Mouse (Mus musculus): ENCODE measurements around the gene Faf1. TPM values are rescaled to one million over a fixed set of nuclear protein-coding genes. Genes with fewer than 3 reads are reported as not detected.

The Faf1 gene
- polyA plus RNA-seq (2012; ENCODE audit: insufficient read depth, low replicate concordance), result 2.0 and 3.4 TPM in 2 replicates

- Histone ChIP-seq H3K27me3 (replicated peaks) (no peaks in the 10 kb centered on the region), H3K4me3 (replicated peaks) (peak within 1 kb of the TSS; percentile 96), H3K9me3 (no peaks in the 10 kb centered on the region), H3K36me3 (replicated peaks; ENCODE audit: low read length) (no peaks in the 10 kb centered on the region), H3K4me1 (peaks cover 24% of the 10 kb centered on the region)
- no peak for TF ChIP-seq FLI1 (IDR thresholded peaks at IDR 0.05; ENCODE audit: low read length)
- TF ChIP-seq GATA1 (IDR thresholded peaks at IDR 0.05; ENCODE audit: borderline replicate concordance, low read length), result no peak
These were observed at the start of gene Faf1 for GRCm38 (mm10) chr4:109676218-109677215. TSS of gene Faf1 (plus strand) at chr4:109676588.

GRCm38 (mm10) chr4:109630215-109630614, 46.2 kb upstream of the Faf1 start:
- Histone ChIP-seq H3K9me3 (no peaks in the 10 kb centered on the region), H3K4me3 (replicated peaks) (no peak overlapping the region), H3K4me1 (no peaks in the 10 kb centered on the region), H3K36me3 (replicated peaks; ENCODE audit: low read length) (no peaks in the 10 kb centered on the region), H3K27me3 (replicated peaks) (peaks cover 2% of the 10 kb centered on the region)
- TF ChIP-seq FLI1 (IDR thresholded peaks at IDR 0.05; ENCODE audit: low read length) (no peak), GATA1 (IDR thresholded peaks at IDR 0.05; ENCODE audit: borderline replicate concordance, low read length) (no peak)

- Histone ChIP-seq H3K4me1 (no peaks in the 10 kb centered on the region), H3K9me3 (no peaks in the 10 kb centered on the region), H3K27me3 (replicated peaks) (peaks cover 2% of the 10 kb centered on the region), H3K4me3 (replicated peaks) (no peak overlapping the region), H3K36me3 (replicated peaks; ENCODE audit: low read length) (no peaks in the 10 kb centered on the region)
- no peak for TF ChIP-seq FLI1 (IDR thresholded peaks at IDR 0.05; ENCODE audit: low read length)
- TF ChIP-seq GATA1 (IDR thresholded peaks at IDR 0.05; ENCODE audit: borderline replicate concordance, low read length), result no peak
These were observed 45.4 kb upstream of the Faf1 start for GRCm38 (mm10) chr4:109631029-109631428.

- Histone ChIP-seq H3K27me3 (replicated peaks) (peaks cover 2% of the 10 kb centered on the region), H3K4me1 (no peaks in the 10 kb centered on the region), H3K36me3 (replicated peaks; ENCODE audit: low read length) (no peaks in the 10 kb centered on the region), H3K4me3 (replicated peaks) (no peak overlapping the region), H3K9me3 (no peaks in the 10 kb centered on the region)
- TF ChIP-seq GATA1 (IDR thresholded peaks at IDR 0.05; ENCODE audit: borderline replicate concordance, low read length), result no peak
- no peak for TF ChIP-seq FLI1 (IDR thresholded peaks at IDR 0.05; ENCODE audit: low read length)
These were observed 41.4 kb upstream of the Faf1 start for GRCm38 (mm10) chr4:109634971-109635370.

GRCm38 (mm10) chr4:109639356-109639755, 37.0 kb upstream of the Faf1 start:
- Histone ChIP-seq H3K27me3 (replicated peaks) (peaks cover 6% of the 10 kb centered on the region), H3K4me3 (replicated peaks) (no peak overlapping the region), H3K36me3 (replicated peaks; ENCODE audit: low read length) (no peaks in the 10 kb centered on the region), H3K9me3 (no peaks in the 10 kb centered on the region), H3K4me1 (no peaks in the 10 kb centered on the region)
- no peak for TF ChIP-seq FLI1 (IDR thresholded peaks at IDR 0.05; ENCODE audit: low read length)
- no peak for TF ChIP-seq GATA1 (IDR thresholded peaks at IDR 0.05; ENCODE audit: borderline replicate concordance, low read length)

GRCm38 (mm10) chr4:109640141-109640540, 36.2 kb upstream of the Faf1 start:
- Histone ChIP-seq H3K9me3 (no peaks in the 10 kb centered on the region), H3K4me1 (no peaks in the 10 kb centered on the region), H3K4me3 (replicated peaks) (no peak overlapping the region), H3K27me3 (replicated peaks) (peaks cover 6% of the 10 kb centered on the region), H3K36me3 (replicated peaks; ENCODE audit: low read length) (no peaks in the 10 kb centered on the region)
- TF ChIP-seq GATA1 (IDR thresholded peaks at IDR 0.05; ENCODE audit: borderline replicate concordance, low read length) (no peak), FLI1 (IDR thresholded peaks at IDR 0.05; ENCODE audit: low read length) (no peak)

GRCm38 (mm10) chr4:109641451-109641850, 34.9 kb upstream of the Faf1 start:
- Histone ChIP-seq H3K4me3 (replicated peaks) (no peak overlapping the region), H3K9me3 (no peaks in the 10 kb centered on the region), H3K4me1 (no peaks in the 10 kb centered on the region), H3K27me3 (replicated peaks) (peaks cover 3% of the 10 kb centered on the region), H3K36me3 (replicated peaks; ENCODE audit: low read length) (no peaks in the 10 kb centered on the region)
- no peak for TF ChIP-seq FLI1 (IDR thresholded peaks at IDR 0.05; ENCODE audit: low read length)

GRCm38 (mm10) chr4:109647281-109647680, 29.1 kb upstream of the Faf1 start:
- Histone ChIP-seq H3K4me3 (replicated peaks) (no peak overlapping the region), H3K27me3 (replicated peaks) (peaks cover 2% of the 10 kb centered on the region), H3K4me1 (peaks cover 4% of the 10 kb centered on the region), H3K9me3 (peaks cover 6% of the 10 kb centered on the region; the same call in 1 of the 2 replicates), H3K36me3 (replicated peaks; ENCODE audit: low read length) (no peaks in the 10 kb centered on the region)
- no peak for TF ChIP-seq FLI1 (IDR thresholded peaks at IDR 0.05; ENCODE audit: low read length)

- Histone ChIP-seq H3K27me3 (replicated peaks) (peaks cover 7% of the 10 kb centered on the region), H3K4me3 (replicated peaks) (no peak overlapping the region), H3K36me3 (replicated peaks; ENCODE audit: low read length) (no peaks in the 10 kb centered on the region), H3K9me3 (peaks cover 6% of the 10 kb centered on the region; the same call in 1 of the 2 replicates), H3K4me1 (peaks cover 4% of the 10 kb centered on the region)
- TF ChIP-seq FLI1 (IDR thresholded peaks at IDR 0.05; ENCODE audit: low read length) (no peak), GATA1 (IDR thresholded peaks at IDR 0.05; ENCODE audit: borderline replicate concordance, low read length) (no peak)
These were observed 27.1 kb upstream of the Faf1 start for GRCm38 (mm10) chr4:109649331-109649730.

- Histone ChIP-seq H3K27me3 (replicated peaks) (peaks cover 42% of the 10 kb centered on the region), H3K9me3 (peaks cover 6% of the 10 kb centered on the region; the same call in 1 of the 2 replicates), H3K36me3 (replicated peaks; ENCODE audit: low read length) (no peaks in the 10 kb centered on the region), H3K4me1 (peaks cover 22% of the 10 kb centered on the region), H3K4me3 (replicated peaks) (no peak overlapping the region)
- no peak for TF ChIP-seq GATA1 (IDR thresholded peaks at IDR 0.05; ENCODE audit: borderline replicate concordance, low read length)
- TF ChIP-seq FLI1 (IDR thresholded peaks at IDR 0.05; ENCODE audit: low read length), result no peak
These were observed 23.1 kb upstream of the Faf1 start for GRCm38 (mm10) chr4:109653251-109653650.

All from megakaryocyte, embryonic 14.5 days (primary cell).